Mouse (Mus musculus): ENCODE measurements around the gene Ddr1. TPM values are rescaled to one million over a fixed set of nuclear protein-coding genes. Genes with fewer than 3 reads are reported as not detected.

Ddr1 gene
- polyA plus RNA-seq, 1 experiment from 2014 or later, result 60.6 TPM

Other genes with a start within 250 kb of the Ddr1 start
- gene H2-Q10, start 234.5 kb downstream of the Ddr1 start, polyA plus RNA-seq (2014; fragmentation: Nextera tagmentation; extraction: Ambion mirVana), result 0.20 and 1.4 TPM in 2 replicates
- gene Pou5f1, start 198.6 kb downstream of the Ddr1 start, polyA plus RNA-seq (2014; fragmentation: Nextera tagmentation; extraction: Ambion mirVana), result not detected in 2 replicates
- 47.6 and 51.1 TPM in 2 replicates for gene Tcf19, start 187.8 kb downstream of the Ddr1 start, polyA plus RNA-seq (2014; fragmentation: Nextera tagmentation; extraction: Ambion mirVana)
- 10.4 and 12.8 TPM in 2 replicates for gene Cchcr1, start 187.5 kb downstream of the Ddr1 start, polyA plus RNA-seq (2014; fragmentation: Nextera tagmentation; extraction: Ambion mirVana)
- gene Psors1c2, start 171.4 kb downstream of the Ddr1 start, polyA plus RNA-seq (2014; fragmentation: Nextera tagmentation; extraction: Ambion mirVana), result 0.37 TPM in 1 of 2 replicates, not detected in the other
- gene Cdsn, start 152.5 kb downstream of the Ddr1 start, polyA plus RNA-seq (2014; fragmentation: Nextera tagmentation; extraction: Ambion mirVana), result 0.40 and 0.83 TPM in 2 replicates
- not detected in 2 replicates for gene 2300002M23Rik, start 137.2 kb downstream of the Ddr1 start, polyA plus RNA-seq (2014; fragmentation: Nextera tagmentation; extraction: Ambion mirVana)
- not detected in 2 replicates for gene Sfta2, start 103.1 kb downstream of the Ddr1 start, polyA plus RNA-seq (2014; fragmentation: Nextera tagmentation; extraction: Ambion mirVana)
- gene Gm9573, start 78.0 kb downstream of the Ddr1 start, polyA plus RNA-seq (2014; fragmentation: Nextera tagmentation; extraction: Ambion mirVana), result not detected in 2 replicates
- gene Mucl3, start 60.9 kb downstream of the Ddr1 start, polyA plus RNA-seq (2014; fragmentation: Nextera tagmentation; extraction: Ambion mirVana), result 0.29 and 0.62 TPM in 2 replicates
- gene Vars2, start 37.0 kb downstream of the Ddr1 start, polyA plus RNA-seq (2014; fragmentation: Nextera tagmentation; extraction: Ambion mirVana), result 9.1 and 12.7 TPM in 2 replicates
- gene Gtf2h4, start 30.9 kb downstream of the Ddr1 start, polyA plus RNA-seq (2014; fragmentation: Nextera tagmentation; extraction: Ambion mirVana), result 30.1 and 31.1 TPM in 2 replicates
- 13.2 and 17.0 TPM in 2 replicates for gene Ier3, start 117.1 kb upstream of the Ddr1 start, polyA plus RNA-seq (2014; fragmentation: Nextera tagmentation; extraction: Ambion mirVana)
- 71.3 and 74.0 TPM in 2 replicates for gene Flot1, start 118.6 kb upstream of the Ddr1 start, polyA plus RNA-seq (2014; fragmentation: Nextera tagmentation; extraction: Ambion mirVana)
- 855 and 931 TPM in 2 replicates for gene Tubb5, start 133.7 kb upstream of the Ddr1 start, polyA plus RNA-seq (2014; fragmentation: Nextera tagmentation; extraction: Ambion mirVana)
- 19.0 and 19.5 TPM in 2 replicates for gene Mdc1, start 136.9 kb upstream of the Ddr1 start, polyA plus RNA-seq (2014; fragmentation: Nextera tagmentation; extraction: Ambion mirVana)
- gene Nrm, start 156.7 kb upstream of the Ddr1 start, polyA plus RNA-seq (2014; fragmentation: Nextera tagmentation; extraction: Ambion mirVana), result 44.5 and 48.1 TPM in 2 replicates
- 21.3 and 25.0 TPM in 2 replicates for gene Ppp1r18, start 161.0 kb upstream of the Ddr1 start, polyA plus RNA-seq (2014; fragmentation: Nextera tagmentation; extraction: Ambion mirVana)
- gene Dhx16, start 175.2 kb upstream of the Ddr1 start, polyA plus RNA-seq (2014; fragmentation: Nextera tagmentation; extraction: Ambion mirVana), result 23.8 and 25.9 TPM in 2 replicates
- gene 2310061I04Rik, start 192.8 kb upstream of the Ddr1 start, polyA plus RNA-seq (2014; fragmentation: Nextera tagmentation; extraction: Ambion mirVana), result 22.2 and 26.7 TPM in 2 replicates
- gene Atat1, start 205.5 kb upstream of the Ddr1 start, polyA plus RNA-seq (2014; fragmentation: Nextera tagmentation; extraction: Ambion mirVana), result 64.0 and 65.4 TPM in 2 replicates
- 77.7 and 83.9 TPM in 2 replicates for gene Mrps18b, start 211.8 kb upstream of the Ddr1 start, polyA plus RNA-seq (2014; fragmentation: Nextera tagmentation; extraction: Ambion mirVana)
- gene Ppp1r10, start 211.8 kb upstream of the Ddr1 start, polyA plus RNA-seq (2014; fragmentation: Nextera tagmentation; extraction: Ambion mirVana), result 26.9 and 27.2 TPM in 2 replicates

Measured in heart, embryonic 11.5 days (tissue).